Comparison of ENCODE assay signal across 9 mouse cellular contexts in the genomic region with DNA sequence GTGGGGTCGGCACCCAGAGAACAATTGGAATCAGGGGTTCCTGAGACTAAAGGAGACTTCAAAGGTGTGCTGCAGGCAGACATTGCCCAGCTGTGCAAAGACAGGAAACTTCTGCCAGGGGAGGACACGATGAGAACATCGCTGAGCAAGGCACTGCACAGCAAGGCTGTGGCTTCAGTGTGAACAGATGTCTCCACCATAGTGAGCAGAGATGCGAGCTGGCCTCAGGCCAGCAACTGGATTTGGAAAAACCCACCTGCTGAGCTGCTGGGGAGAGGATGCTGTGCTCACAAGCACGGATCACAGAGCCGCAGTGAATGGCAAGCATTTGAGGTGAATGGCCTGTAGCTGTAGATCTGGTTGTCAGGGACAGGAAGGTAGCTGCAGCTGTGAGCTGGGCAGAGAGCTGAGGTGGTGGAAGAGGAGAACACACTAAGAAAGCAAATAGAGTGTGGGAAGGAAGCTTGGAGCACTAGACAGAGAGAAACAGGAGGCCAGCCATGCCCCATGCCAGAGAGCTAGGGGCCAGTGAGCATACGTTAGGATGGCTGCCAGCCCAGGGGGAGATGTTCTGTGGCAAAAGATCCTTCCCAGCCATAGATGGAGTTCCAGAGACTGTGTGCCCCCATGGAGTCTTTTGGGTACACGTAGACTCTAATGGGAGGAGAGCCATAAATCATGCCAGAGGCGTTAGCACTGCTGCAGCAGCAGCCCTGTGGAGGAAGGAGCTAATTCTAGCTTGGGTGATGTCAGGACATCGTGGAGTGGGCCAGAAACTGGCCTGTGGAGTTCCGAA. TPM values are rescaled to one million over a fixed set of nuclear protein-coding genes. Genes with fewer than 3 reads are reported as not detected.
A peak's percentile ranks its signal among the peaks of the same experiment; 100 is the strongest.
DNase-seq lines count a peak whose midpoint lies in the region; ATAC-seq lines count a peak whose summit lies in the region.
"Had no signal": no experiment of that assay in that cellular context is flagged by ENCODE, and none has a peak within 500 bp of the region (broad histone marks: within the 10 kb centered on the region; RNA-seq: fewer than 3 reads in every experiment).

No protein-coding gene starts in this region.

- no peaks in the 10 kb centered on the region; the same call in 1 of the 2 replicates for H3K27me3 ChIP-seq in kidney, embryonic 16.5 days (ENCODE audit: insufficient read depth, low read length)
- H3K27me3 ChIP-seq in embryonic facial prominence, embryonic 13.5 days = no peaks in the 10 kb centered on the region
- no peaks in the 10 kb centered on the region for H3K27me3 ChIP-seq in stomach, embryonic 15.5 days (replicated peaks)

- DNase-seq in kidney, adult 18-20 months = no peak
- DNase-seq in left cerebral cortex, postnatal 4 days = peak; percentile 72
- no peak for DNase-seq in adrenal gland, adult 2 months
- DNase-seq in gastrocnemius, postnatal 14 days = no peak
- no peak for DNase-seq in urinary bladder, postnatal 4 days (ENCODE audit: low spot score in 2 of 2)

- H3K9me3 ChIP-seq in kidney, embryonic 16.5 days (ENCODE audit: low read length) = no peaks in the 10 kb centered on the region; the same call in 1 of the 2 replicates
- H3K9me3 ChIP-seq in embryonic facial prominence, embryonic 13.5 days = no peaks in the 10 kb centered on the region
- H3K9me3 ChIP-seq in stomach, embryonic 15.5 days = no peaks in the 10 kb centered on the region

- no peak overlapping the region for H3K9ac ChIP-seq in kidney, embryonic 16.5 days (replicated peaks; ENCODE audit: low read length)
- no peak overlapping the region for H3K9ac ChIP-seq in embryonic facial prominence, embryonic 13.5 days
- no peak overlapping the region for H3K9ac ChIP-seq in stomach, embryonic 15.5 days

- WGBS in kidney, embryonic 16.5 days = 19% methylated on average over 11 of the region's 11 CpGs
- WGBS in embryonic facial prominence, embryonic 13.5 days = 36% methylated on average over 11 of the region's 11 CpGs
- WGBS in stomach, embryonic 15.5 days = 18% methylated on average over 11 of the region's 11 CpGs

- no peaks in the 10 kb centered on the region for H3K4me1 ChIP-seq in kidney, embryonic 16.5 days (ENCODE audit: insufficient read depth, low read length)
- peaks cover 9% of the 10 kb centered on the region; the same call in 1 of the 2 replicates for H3K4me1 ChIP-seq in embryonic facial prominence, embryonic 13.5 days
- H3K4me1 ChIP-seq in stomach, embryonic 15.5 days = no peaks in the 10 kb centered on the region

- no peak overlapping the region for H3K27ac ChIP-seq in kidney, embryonic 16.5 days (ENCODE audit: low read length)
- no peak overlapping the region for H3K27ac ChIP-seq in embryonic facial prominence, embryonic 13.5 days
- H3K27ac ChIP-seq in stomach, embryonic 15.5 days = no peak overlapping the region

- ATAC-seq in kidney, embryonic 16.5 days (ENCODE audit: low FRiP score, low TSS enrichment) = peak; percentile 42
- 0 out of 2 replicates have a peak, but pooled peaks have one; percentile 43 for ATAC-seq in embryonic facial prominence, embryonic 13.5 days (ENCODE audit: insufficient number of reproducible peaks, insufficient read depth, low FRiP score, low TSS enrichment, low read depth)
- peak; percentile 33; the same call in 1 of the 2 replicates for ATAC-seq in stomach, embryonic 15.5 days (ENCODE audit: insufficient read depth, low FRiP score, low read depth)

- H3K36me3 ChIP-seq in kidney, embryonic 16.5 days (ENCODE audit: insufficient read depth, low read length) = no peaks in the 10 kb centered on the region
- no peaks in the 10 kb centered on the region for H3K36me3 ChIP-seq in embryonic facial prominence, embryonic 13.5 days
- H3K36me3 ChIP-seq in stomach, embryonic 15.5 days = no peaks in the 10 kb centered on the region

- H3K4me3 ChIP-seq in kidney, embryonic 16.5 days (ENCODE audit: low read length) = no peak overlapping the region
- H3K4me3 ChIP-seq in embryonic facial prominence, embryonic 13.5 days = no peak overlapping the region
- no peak overlapping the region for H3K4me3 ChIP-seq in stomach, embryonic 15.5 days (replicated peaks)
- H3K4me3 ChIP-seq: erythroblast, embryonic 14.5 days had no signal

- no peak overlapping the region for H3K4me2 ChIP-seq in kidney, embryonic 16.5 days (replicated peaks; ENCODE audit: low read depth, low read length)
- H3K4me2 ChIP-seq in embryonic facial prominence, embryonic 13.5 days = no peak overlapping the region
- H3K4me2 ChIP-seq in stomach, embryonic 15.5 days = no peak overlapping the region

- intact Hi-C loops in left cerebral cortex, postnatal 4 days (cut with DNase I) = no loop called here
- intact Hi-C loops in gastrocnemius, postnatal 14 days (cut with DNase I; ENCODE audit: low total_unique reads) = no loop called here

RNA-seq across cellular contexts. Expression of a gene that starts 24.7 kb away (rescaled TPM):
- polyA plus RNA-seq in kidney, embryonic 16.5 days (2015; fragmentation: Nextera tagmentation; extraction: Ambion mirVana) = 0.51 and 0.70 TPM in 2 replicates
- polyA plus RNA-seq in embryonic facial prominence, embryonic 13.5 days (2015; fragmentation: Nextera tagmentation; extraction: Ambion mirVana) = 4.2 and 6.0 TPM in 2 replicates
- 10 to 100 TPM; 79.3 to 95.1 TPM for total RNA-seq in left cerebral cortex, postnatal 4 days (2021)
- 3.1 and 3.3 TPM in 2 replicates for polyA plus RNA-seq in stomach, embryonic 15.5 days (2015; fragmentation: Nextera tagmentation; extraction: Ambion mirVana)
- 10 to 100 TPM; 14.7 to 16.2 TPM for total RNA-seq in adrenal gland, adult 2 months (2021)
- polyA plus RNA-seq in adrenal gland, adult 2 months (2012; rRNA removed) = 15.6 and 27.6 TPM in 2 replicates
- total RNA-seq in gastrocnemius, postnatal 14 days (2021) = under 1 TPM; 0.31 to 0.47 TPM
- polyA plus RNA-seq: erythroblast, embryonic 14.5 days had no signal
